Mouse (Mus musculus): ENCODE results near the gene Coro2b. TPM values are rescaled to one million over a fixed set of nuclear protein-coding genes. Genes with fewer than 3 reads are reported as not detected.

Coro2b gene
- polyA plus RNA-seq, 1 experiment from 2014 or later: 34.7 TPM

- Histone ChIP-seq H3K36me3 (no peaks in the 10 kb centered on the region), H3K9me3 (no peaks in the 10 kb centered on the region), H3K27me3 (no peaks in the 10 kb centered on the region), H3K4me3 (replicated peaks) (no peak overlapping the region), H3K9ac (replicated peaks) (no peak overlapping the region), H3K4me1 (replicated peaks) (no peaks in the 10 kb centered on the region), H3K4me2 (replicated peaks) (no peak overlapping the region), H3K27ac (no peak overlapping the region)
- 82% methylated on average over 2 of the region's 2 CpGs for WGBS
- no peak for ATAC-seq
Measured at GRCm38 (mm10) chr9:62393531-62393930, 143.3 kb downstream of the Coro2b start.

- no peak overlapping the region for H3K27ac ChIP-seq
- 49% methylated on average over 9 of the region's 9 CpGs for WGBS
- H3K27me3 ChIP-seq: no peaks in the 10 kb centered on the region
- no peak overlapping the region for H3K9ac ChIP-seq (replicated peaks)
- no peak overlapping the region for H3K4me3 ChIP-seq (replicated peaks)
- H3K36me3 ChIP-seq: no peaks in the 10 kb centered on the region
- no peak for ATAC-seq
- no peaks in the 10 kb centered on the region for H3K4me1 ChIP-seq (replicated peaks)
- no peak overlapping the region for H3K4me2 ChIP-seq (replicated peaks)
- H3K9me3 ChIP-seq: no peaks in the 10 kb centered on the region
Measured at GRCm38 (mm10) chr9:62389735-62390134, 147.1 kb downstream of the Coro2b start.

- no peak for ATAC-seq
- no peaks in the 10 kb centered on the region for H3K36me3 ChIP-seq
- H3K9me3 ChIP-seq: no peaks in the 10 kb centered on the region
- no peak overlapping the region for H3K27ac ChIP-seq
- no peak overlapping the region for H3K4me3 ChIP-seq (replicated peaks)
- H3K27me3 ChIP-seq: no peaks in the 10 kb centered on the region
- 82% methylated on average over 4 of the region's 4 CpGs for WGBS
- H3K4me2 ChIP-seq (replicated peaks): no peak overlapping the region
- no peak overlapping the region for H3K9ac ChIP-seq (replicated peaks)
- H3K4me1 ChIP-seq (replicated peaks): 0 out of 2 replicates have a peak, but pooled peaks cover 9% of the 10 kb centered on the region
Measured at GRCm38 (mm10) chr9:62385727-62386518, 150.9 kb downstream of the Coro2b start.

- Histone ChIP-seq H3K36me3 (peaks cover 4% of the 10 kb centered on the region), H3K9me3 (no peaks in the 10 kb centered on the region), H3K9ac (replicated peaks) (no peak overlapping the region), H3K4me3 (replicated peaks) (no peak overlapping the region), H3K4me2 (replicated peaks) (no peak overlapping the region), H3K27me3 (no peaks in the 10 kb centered on the region), H3K27ac (no peak overlapping the region), H3K4me1 (replicated peaks) (0 out of 2 replicates have a peak, but pooled peaks cover 9% of the 10 kb centered on the region)
- 91% methylated on average over 6 of the region's 6 CpGs for WGBS
- no peak for ATAC-seq
Measured at GRCm38 (mm10) chr9:62385062-62385461, 151.8 kb downstream of the Coro2b start.

- no peak for ATAC-seq
- Histone ChIP-seq H3K4me1 (replicated peaks) (0 out of 2 replicates have a peak, but pooled peaks cover 9% of the 10 kb centered on the region), H3K9ac (replicated peaks) (no peak overlapping the region), H3K27ac (no peak overlapping the region), H3K27me3 (no peaks in the 10 kb centered on the region), H3K9me3 (no peaks in the 10 kb centered on the region), H3K4me2 (replicated peaks) (no peak overlapping the region), H3K36me3 (peaks cover 23% of the 10 kb centered on the region), H3K4me3 (replicated peaks) (no peak overlapping the region)
- WGBS: 65% methylated on average over 10 of the region's 10 CpGs
Measured at GRCm38 (mm10) chr9:62382519-62383084, 154.2 kb downstream of the Coro2b start.

GRCm38 (mm10) chr9:62381402-62381913 is 155.4 kb downstream of the Coro2b start:
- peaks cover 34% of the 10 kb centered on the region for H3K36me3 ChIP-seq
- H3K27me3 ChIP-seq: no peaks in the 10 kb centered on the region
- 72% methylated on average over 8 of the region's 8 CpGs for WGBS
- no peak overlapping the region for H3K4me2 ChIP-seq (replicated peaks)
- H3K9ac ChIP-seq (replicated peaks): no peak overlapping the region
- no peak for ATAC-seq
- no peak overlapping the region for H3K27ac ChIP-seq
- no peaks in the 10 kb centered on the region for H3K9me3 ChIP-seq
- H3K4me3 ChIP-seq (replicated peaks): no peak overlapping the region
- H3K4me1 ChIP-seq (replicated peaks): 0 out of 2 replicates have a peak, but pooled peaks cover 9% of the 10 kb centered on the region

GRCm38 (mm10) chr9:62380351-62380750 is 156.5 kb downstream of the Coro2b start:
- ATAC-seq: no peak
- 0 out of 2 replicates have a peak, but pooled peaks cover 9% of the 10 kb centered on the region for H3K4me1 ChIP-seq (replicated peaks)
- H3K36me3 ChIP-seq: peaks cover 45% of the 10 kb centered on the region
- H3K27ac ChIP-seq: no peak overlapping the region
- H3K4me2 ChIP-seq (replicated peaks): no peak overlapping the region
- no peaks in the 10 kb centered on the region for H3K9me3 ChIP-seq
- 63% methylated on average over 5 of the region's 5 CpGs for WGBS
- no peaks in the 10 kb centered on the region for H3K27me3 ChIP-seq
- no peak overlapping the region for H3K4me3 ChIP-seq (replicated peaks)
- no peak overlapping the region for H3K9ac ChIP-seq (replicated peaks)

GRCm38 (mm10) chr9:62377897-62378296 is 158.9 kb downstream of the Coro2b start:
- Histone ChIP-seq H3K4me2 (replicated peaks) (no peak overlapping the region), H3K9me3 (no peaks in the 10 kb centered on the region), H3K9ac (replicated peaks) (no peak overlapping the region), H3K27ac (no peak overlapping the region), H3K27me3 (no peaks in the 10 kb centered on the region), H3K4me1 (replicated peaks) (0 out of 2 replicates have a peak, but pooled peaks cover 9% of the 10 kb centered on the region), H3K36me3 (peaks cover 67% of the 10 kb centered on the region), H3K4me3 (replicated peaks) (no peak overlapping the region)
- WGBS: 95% methylated on average over 10 of the region's 10 CpGs
- ATAC-seq: no peak

- H3K36me3 ChIP-seq: peaks cover 68% of the 10 kb centered on the region
Measured at GRCm38 (mm10) chr9:62374276-62374675, 162.6 kb downstream of the Coro2b start.

GRCm38 (mm10) chr9:62373222-62374123 is 163.4 kb downstream of the Coro2b start:
- H3K4me1 ChIP-seq (replicated peaks): peaks cover 32% of the 10 kb centered on the region
- H3K27ac ChIP-seq: no peak overlapping the region
- WGBS: 61% methylated on average over 18 of the region's 18 CpGs
- no peaks in the 10 kb centered on the region for H3K27me3 ChIP-seq
- no peak overlapping the region for H3K4me3 ChIP-seq (replicated peaks)
- no peaks in the 10 kb centered on the region for H3K9me3 ChIP-seq
- peaks cover 66% of the 10 kb centered on the region for H3K36me3 ChIP-seq
- no peak overlapping the region for H3K4me2 ChIP-seq (replicated peaks)
- no peak overlapping the region for H3K9ac ChIP-seq (replicated peaks)
- ATAC-seq: no peak

More at GRCm38 (mm10) chr9:62374276-62374675, 162.6 kb downstream of the Coro2b start:
- no peak overlapping the region for H3K4me2 ChIP-seq (replicated peaks)
- H3K4me3 ChIP-seq (replicated peaks): no peak overlapping the region
- H3K27me3 ChIP-seq: no peaks in the 10 kb centered on the region
- H3K9ac ChIP-seq (replicated peaks): no peak overlapping the region
- H3K27ac ChIP-seq: no peak overlapping the region
- ATAC-seq: no peak
- WGBS: 78% methylated on average over 3 of the region's 3 CpGs
- peaks cover 24% of the 10 kb centered on the region for H3K4me1 ChIP-seq (replicated peaks)
- no peaks in the 10 kb centered on the region for H3K9me3 ChIP-seq

- peaks cover 58% of the 10 kb centered on the region for H3K36me3 ChIP-seq
- WGBS: 83% methylated on average over 9 of the region's 9 CpGs
- peaks cover 40% of the 10 kb centered on the region for H3K4me1 ChIP-seq (replicated peaks)
- no peaks in the 10 kb centered on the region for H3K27me3 ChIP-seq
- no peaks in the 10 kb centered on the region for H3K9me3 ChIP-seq
- no peak overlapping the region for H3K4me3 ChIP-seq (replicated peaks)
- no peak overlapping the region for H3K27ac ChIP-seq
- no peak for ATAC-seq
- no peak overlapping the region for H3K4me2 ChIP-seq (replicated peaks)
- no peak overlapping the region for H3K9ac ChIP-seq (replicated peaks)
Measured at GRCm38 (mm10) chr9:62372556-62373221, 164.2 kb downstream of the Coro2b start.

All from midbrain, embryonic 13.5 days (tissue).